In genomic region chr5:97081481-97081880, GRCm38 (mm10) we compare ENCODE assay signal across 9 mouse cellular contexts. TPM values are rescaled to one million over a fixed set of nuclear protein-coding genes. Genes with fewer than 3 reads are reported as not detected.
DNase-seq lines count a peak whose midpoint lies in the region; ATAC-seq and TF ChIP-seq lines count a peak whose summit lies in the region.
"Had no signal": no experiment of that assay in that cellular context is flagged by ENCODE, and none has a peak within 500 bp of the region (broad histone marks: within the 10 kb centered on the region; RNA-seq: fewer than 3 reads in every experiment).

No protein-coding gene starts in this region.

- no peak overlapping the region for H3K9ac ChIP-seq in forebrain, postnatal 0 days
- H3K9ac ChIP-seq in forebrain, embryonic 16.5 days (replicated peaks; ENCODE audit: low read depth, low read length) = no peak overlapping the region
- no peak overlapping the region for H3K9ac ChIP-seq in midbrain, postnatal 0 days (replicated peaks; ENCODE audit: low read length, poor library complexity, severe bottlenecking)
- H3K9ac ChIP-seq: embryonic facial prominence, embryonic 13.5 days had no signal

- 46% methylated on average over 3 of the region's 3 CpGs for WGBS in forebrain, postnatal 0 days
- 53% methylated on average over 3 of the region's 3 CpGs for WGBS in forebrain, embryonic 16.5 days
- WGBS in midbrain, postnatal 0 days = 67% methylated on average over 3 of the region's 3 CpGs
- WGBS in midbrain, embryonic 10.5 days = 79% methylated on average over 3 of the region's 3 CpGs

- peak; percentile 35 for DNase-seq in forebrain, postnatal 0 days
- peak; percentile 60 for DNase-seq in midbrain, postnatal 0 days (ENCODE audit: low spot score)
- no peak for DNase-seq in midbrain, embryonic 10.5 days (ENCODE audit: low spot score)
- DNase-seq in frontal cortex, postnatal 14 days (ENCODE audit: low spot score in 2 of 2) = peak; percentile 29 to 39
- DNase-seq in lung, postnatal 36 days = peak; percentile 55
- no peak for DNase-seq in ovary, adult 18-20 months (ENCODE audit: low spot score)
- no peak for DNase-seq in ovary, postnatal 14 days (ENCODE audit: low spot score)

- H3K27ac ChIP-seq in forebrain, postnatal 0 days (ENCODE audit: low read depth, low read length) = no peak overlapping the region
- H3K27ac ChIP-seq in forebrain, embryonic 16.5 days (ENCODE audit: low read length) = no peak overlapping the region
- no peak overlapping the region for H3K27ac ChIP-seq in midbrain, postnatal 0 days (ENCODE audit: low read depth, low read length)
- no peak overlapping the region for H3K27ac ChIP-seq in midbrain, embryonic 10.5 days (replicated peaks)
- H3K27ac ChIP-seq: embryonic facial prominence, embryonic 13.5 days had no signal

- no peaks in the 10 kb centered on the region for H3K9me3 ChIP-seq in forebrain, postnatal 0 days (ENCODE audit: low read length)
- no peaks in the 10 kb centered on the region for H3K9me3 ChIP-seq in forebrain, embryonic 16.5 days (ENCODE audit: control insufficient read depth, low read length)
- H3K9me3 ChIP-seq in midbrain, postnatal 0 days (ENCODE audit: low read length) = no peaks in the 10 kb centered on the region
- no peaks in the 10 kb centered on the region for H3K9me3 ChIP-seq in midbrain, embryonic 10.5 days (replicated peaks)
- H3K9me3 ChIP-seq: embryonic facial prominence, embryonic 13.5 days had no signal

- peaks cover 11% of the 10 kb centered on the region for H3K36me3 ChIP-seq in forebrain, postnatal 0 days (ENCODE audit: insufficient read depth)
- H3K36me3 ChIP-seq in forebrain, embryonic 16.5 days (ENCODE audit: control insufficient read depth, insufficient read depth) = peaks cover 6% of the 10 kb centered on the region; the same call in 1 of the 2 replicates
- H3K36me3 ChIP-seq in midbrain, postnatal 0 days (ENCODE audit: insufficient read depth, low read length) = peaks cover 9% of the 10 kb centered on the region; the same call in 1 of the 2 replicates
- H3K36me3 ChIP-seq in midbrain, embryonic 10.5 days = 0 out of 2 replicates have a peak, but pooled peaks cover 12% of the 10 kb centered on the region

- H3K4me2 ChIP-seq in forebrain, postnatal 0 days (ENCODE audit: low read depth) = no peak overlapping the region
- no peak overlapping the region for H3K4me2 ChIP-seq in forebrain, embryonic 16.5 days (ENCODE audit: low read length)
- no peak overlapping the region for H3K4me2 ChIP-seq in midbrain, postnatal 0 days (ENCODE audit: low read depth, low read length, poor library complexity, severe bottlenecking)
- H3K4me2 ChIP-seq: embryonic facial prominence, embryonic 13.5 days had no signal

- ATAC-seq in forebrain, postnatal 0 days = peak; percentile 50
- ATAC-seq in forebrain, embryonic 16.5 days = no peak
- no peak for ATAC-seq in midbrain, postnatal 0 days (ENCODE audit: low FRiP score)

- no peaks in the 10 kb centered on the region for H3K4me1 ChIP-seq in forebrain, postnatal 0 days (ENCODE audit: insufficient read depth)
- peaks cover 3% of the 10 kb centered on the region; the same call in 1 of the 2 replicates for H3K4me1 ChIP-seq in forebrain, embryonic 16.5 days (replicated peaks; ENCODE audit: control insufficient read depth, insufficient read depth, low read length)
- no peaks in the 10 kb centered on the region for H3K4me1 ChIP-seq in midbrain, postnatal 0 days (ENCODE audit: insufficient read depth, low read length)
- peaks cover 10% of the 10 kb centered on the region; the same call in 1 of the 2 replicates for H3K4me1 ChIP-seq in midbrain, embryonic 10.5 days
- H3K4me1 ChIP-seq: embryonic facial prominence, embryonic 13.5 days had no signal

- H3K27me3 ChIP-seq in forebrain, postnatal 0 days (ENCODE audit: insufficient read depth, low read length) = no peaks in the 10 kb centered on the region
- no peaks in the 10 kb centered on the region for H3K27me3 ChIP-seq in forebrain, embryonic 16.5 days (replicated peaks; ENCODE audit: control insufficient read depth, insufficient read depth, low read length)
- no peaks in the 10 kb centered on the region for H3K27me3 ChIP-seq in midbrain, postnatal 0 days (ENCODE audit: insufficient read depth, low read length)
- H3K27me3 ChIP-seq in midbrain, embryonic 10.5 days (ENCODE audit: low read depth, poor library complexity, severe bottlenecking) = no peaks in the 10 kb centered on the region
- H3K27me3 ChIP-seq: embryonic facial prominence, embryonic 13.5 days had no signal

- peak; percentile 56 for TF ChIP-seq CTCF in forebrain, postnatal 0 days (IDR thresholded peaks at IDR 0.05; ENCODE audit: low read depth)
- peak; percentile 62 for TF ChIP-seq CTCF in midbrain, postnatal 0 days (IDR thresholded peaks at IDR 0.05)

- H3K4me3 ChIP-seq in forebrain, postnatal 0 days (ENCODE audit: low read depth, low read length) = no peak overlapping the region
- no peak overlapping the region for H3K4me3 ChIP-seq in forebrain, embryonic 16.5 days (replicated peaks; ENCODE audit: low read length)
- H3K4me3 ChIP-seq in midbrain, postnatal 0 days (ENCODE audit: low read depth, low read length) = no peak overlapping the region
- no peak overlapping the region for H3K4me3 ChIP-seq in midbrain, embryonic 10.5 days
- H3K4me3 ChIP-seq: embryonic facial prominence, embryonic 13.5 days had no signal

RNA-seq across cellular contexts. Expression of gene Paqr3, which starts 29.9 kb away (rescaled TPM):
- total RNA-seq in forebrain, postnatal 0 days (2014; rRNA removed) = 30.9 and 32.3 TPM in 2 replicates
- 7.9 and 10.6 TPM in 2 replicates for polyA plus RNA-seq in forebrain, postnatal 0 days (2015; fragmentation: Nextera tagmentation; extraction: Ambion mirVana)
- 20.4 and 23.3 TPM in 2 replicates for polyA plus RNA-seq in forebrain, embryonic 16.5 days (2015; fragmentation: Nextera tagmentation; extraction: Ambion mirVana)
- total RNA-seq in midbrain, postnatal 0 days (2014; rRNA removed) = 47.4 and 51.8 TPM in 2 replicates
- polyA plus RNA-seq in midbrain, postnatal 0 days (2015; fragmentation: Nextera tagmentation; extraction: Ambion mirVana) = 12.1 and 12.8 TPM in 2 replicates
- polyA plus RNA-seq in midbrain, embryonic 10.5 days (2016; fragmentation: Nextera tagmentation; extraction: Ambion mirVana) = 8.4 and 9.3 TPM in 2 replicates

Comparison
In these comparisons a context has a peak if more than half of its experiments do, and no peak if none do; other contexts are left out.
1. DNase-seq: peak in forebrain, postnatal 0 days (single experiment), midbrain, postnatal 0 days (single experiment), frontal cortex, postnatal 14 days (2 of 2) and lung, postnatal 36 days (single experiment); none in midbrain, embryonic 10.5 days (single experiment), ovary, adult 18-20 months (single experiment) and ovary, postnatal 14 days (single experiment).